Mouse (Mus musculus): ENCODE results near the gene Prkcd. TPM values are rescaled to one million over a fixed set of nuclear protein-coding genes. Genes with fewer than 3 reads are reported as not detected.

Gene Prkcd
- polyA plus RNA-seq, 1 experiment from 2014 or later = 35.2 TPM

DNA sequence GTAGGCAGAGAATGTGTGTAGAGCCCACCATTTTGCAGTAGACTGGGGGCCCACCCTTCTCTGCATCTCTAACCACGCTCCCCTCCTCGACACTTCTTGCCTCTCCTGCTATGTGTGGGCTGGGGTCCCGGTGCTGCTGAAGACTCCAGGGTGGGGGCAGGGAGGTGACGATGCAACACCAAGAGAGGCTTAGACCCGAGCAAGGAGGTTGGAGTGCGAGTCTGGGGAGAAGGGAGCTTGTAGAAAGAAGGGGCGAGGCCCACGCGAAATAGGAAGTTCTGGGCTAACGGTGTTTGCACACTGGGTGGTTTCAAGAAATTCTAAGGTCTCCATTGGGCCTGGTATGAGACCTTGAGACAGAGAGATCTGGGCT lies 76.2 kb downstream of the Prkcd start:
- H3K36me3 ChIP-seq = no peaks in the 10 kb centered on the region
- H3K4me2 ChIP-seq = peak overlapping the region; percentile 88
- H3K9me3 ChIP-seq (replicated peaks) = no peaks in the 10 kb centered on the region
- peak overlapping the region; percentile 78 for H3K4me3 ChIP-seq (replicated peaks)
- H3K27ac ChIP-seq (replicated peaks) = peak overlapping the region; percentile 96
- peaks cover 38% of the 10 kb centered on the region for H3K4me1 ChIP-seq
- peak overlapping the region; percentile 91 for H3K9ac ChIP-seq (replicated peaks)
- ATAC-seq (ENCODE audit: low FRiP score) = peak; percentile 32
- H3K27me3 ChIP-seq (replicated peaks) = no peaks in the 10 kb centered on the region
- WGBS = 0% methylated on average over 10 of the region's 10 CpGs

DNA sequence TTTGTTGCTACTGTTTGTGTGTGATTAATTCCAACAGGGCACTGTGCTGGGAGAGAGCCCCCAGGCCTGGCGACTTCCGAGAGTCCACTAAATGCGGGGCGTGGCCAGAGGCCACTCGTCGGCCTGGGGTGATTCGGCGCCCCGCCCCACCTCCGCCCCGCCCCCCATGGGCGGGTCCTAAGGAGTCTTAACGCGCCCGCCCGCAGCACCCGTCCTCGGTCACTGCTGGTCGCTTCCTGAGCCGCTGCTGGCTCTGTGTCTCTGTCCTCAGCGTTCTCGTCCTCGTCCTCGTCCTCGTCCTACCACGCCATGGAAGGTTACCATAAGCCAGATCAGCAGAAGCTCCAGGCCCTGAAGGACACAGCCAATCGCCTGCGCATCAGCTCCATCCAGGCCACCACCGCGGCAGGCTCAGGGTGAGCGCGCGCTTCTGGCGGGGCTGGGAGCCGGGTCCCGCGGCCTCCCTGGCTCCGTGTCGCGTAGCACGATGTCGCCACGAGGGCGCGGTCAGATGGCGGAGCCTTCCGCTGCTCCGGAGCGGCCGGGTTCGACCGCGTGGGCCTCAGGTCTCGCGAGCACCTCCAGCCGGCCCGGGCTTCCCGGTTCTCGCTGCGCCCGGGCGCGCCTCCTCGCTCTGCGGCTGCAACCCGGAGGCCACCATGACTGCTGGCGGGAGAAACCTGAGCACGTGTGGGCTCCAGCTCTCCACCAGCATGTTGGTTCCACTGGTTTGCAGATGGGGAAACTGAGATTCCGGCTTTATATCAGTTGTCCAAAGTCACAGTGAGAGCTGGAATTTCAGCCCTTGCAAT lies 76.8 kb downstream of the Prkcd start:
- Histone ChIP-seq H3K9ac (replicated peaks) (peak overlapping the region; percentile 91), H3K27ac (replicated peaks) (peak overlapping the region; percentile 96), H3K27me3 (replicated peaks) (no peaks in the 10 kb centered on the region), H3K4me1 (peaks cover 38% of the 10 kb centered on the region), H3K4me3 (replicated peaks) (peak overlapping the region; percentile 78), H3K9me3 (replicated peaks) (no peaks in the 10 kb centered on the region), H3K4me2 (peak overlapping the region; percentile 88), H3K36me3 (no peaks in the 10 kb centered on the region)
- ATAC-seq (ENCODE audit: low FRiP score) = peak; percentile 95
- under 1% methylated on average over 64 of the region's 69 CpGs for WGBS

DNA sequence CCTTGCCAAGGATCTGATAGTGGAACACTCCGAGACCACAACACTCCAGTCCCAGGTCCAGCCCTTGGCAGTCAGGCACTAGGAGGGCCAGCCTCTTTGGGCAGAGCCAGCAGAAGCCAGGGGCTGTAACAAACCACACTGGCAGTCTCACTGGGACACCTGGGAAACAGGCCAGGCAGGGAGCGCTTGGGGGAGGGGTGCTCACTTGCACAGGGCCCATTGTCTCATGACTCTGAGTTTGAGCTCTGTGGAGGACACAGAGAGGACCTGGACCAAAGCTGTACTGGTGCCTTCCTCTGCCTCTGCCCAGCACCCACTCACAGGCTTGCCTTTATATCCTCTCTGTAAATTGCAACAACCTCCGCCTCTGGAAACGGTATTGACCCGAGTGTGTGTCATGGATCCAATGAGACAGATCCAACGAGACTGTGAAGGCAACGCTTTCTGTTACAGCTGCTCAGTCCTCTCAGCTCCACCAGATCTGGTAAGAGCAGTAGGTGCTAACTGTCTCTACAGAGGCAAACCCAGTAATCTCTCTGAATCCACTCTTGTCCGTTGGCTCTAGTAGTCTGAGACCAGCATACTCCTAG lies 77.8 kb downstream of the Prkcd start, which contains the start of gene Tkt:
Tkt (plus strand) TSS at position 229 of the 590 bp plus-strand sequence.
- Histone ChIP-seq H3K36me3 (no peaks in the 10 kb centered on the region), H3K9me3 (replicated peaks) (no peaks in the 10 kb centered on the region), H3K4me2 (peak within 1 kb of the TSS; percentile 88), H3K9ac (replicated peaks) (peak within 1 kb of the TSS; percentile 91), H3K27ac (replicated peaks) (peak within 1 kb of the TSS; percentile 96), H3K4me3 (replicated peaks) (peak within 1 kb of the TSS; percentile 78), H3K4me1 (peaks cover 34% of the 10 kb centered on the region), H3K27me3 (replicated peaks) (no peaks in the 10 kb centered on the region)
- WGBS = 18% methylated on average over 8 of the region's 8 CpGs
- ATAC-seq (ENCODE audit: low FRiP score) = peak; percentile 18

Small RNAs within 50 kb of the gene (microRNA-seq; reads per million reads assigned to microRNA genes)
- 3.6 reads per million, percentile 14 among the genes with 10 or more reads in this experiment for gene Mir3076

Other genes with a start within 250 kb of the Prkcd start
- gene Dcp1a, start 146.7 kb downstream of the Prkcd start, polyA plus RNA-seq (2015; fragmentation: Nextera tagmentation; extraction: Ambion mirVana) = 16.2 and 16.8 TPM in 2 replicates
- 9.4 and 11.5 TPM in 2 replicates for gene Cacna1d, start 134.8 kb downstream of the Prkcd start, polyA plus RNA-seq (2015; fragmentation: Nextera tagmentation; extraction: Ambion mirVana)
- gene Tkt, start 77.9 kb downstream of the Prkcd start, polyA plus RNA-seq (2015; fragmentation: Nextera tagmentation; extraction: Ambion mirVana) = 270 and 288 TPM in 2 replicates
- 9.0 and 9.6 TPM in 2 replicates for gene Rft1, start 28.1 kb upstream of the Prkcd start, polyA plus RNA-seq (2015; fragmentation: Nextera tagmentation; extraction: Ambion mirVana)
- 13.7 and 16.0 TPM in 2 replicates for gene Sfmbt1, start 88.6 kb upstream of the Prkcd start, polyA plus RNA-seq (2015; fragmentation: Nextera tagmentation; extraction: Ambion mirVana)
- 23.0 and 25.2 TPM in 2 replicates for gene Tmem110, start 199.4 kb upstream of the Prkcd start, polyA plus RNA-seq (2015; fragmentation: Nextera tagmentation; extraction: Ambion mirVana)